8 mouse cellular contexts compared by ENCODE assay signal in the genomic region with DNA sequence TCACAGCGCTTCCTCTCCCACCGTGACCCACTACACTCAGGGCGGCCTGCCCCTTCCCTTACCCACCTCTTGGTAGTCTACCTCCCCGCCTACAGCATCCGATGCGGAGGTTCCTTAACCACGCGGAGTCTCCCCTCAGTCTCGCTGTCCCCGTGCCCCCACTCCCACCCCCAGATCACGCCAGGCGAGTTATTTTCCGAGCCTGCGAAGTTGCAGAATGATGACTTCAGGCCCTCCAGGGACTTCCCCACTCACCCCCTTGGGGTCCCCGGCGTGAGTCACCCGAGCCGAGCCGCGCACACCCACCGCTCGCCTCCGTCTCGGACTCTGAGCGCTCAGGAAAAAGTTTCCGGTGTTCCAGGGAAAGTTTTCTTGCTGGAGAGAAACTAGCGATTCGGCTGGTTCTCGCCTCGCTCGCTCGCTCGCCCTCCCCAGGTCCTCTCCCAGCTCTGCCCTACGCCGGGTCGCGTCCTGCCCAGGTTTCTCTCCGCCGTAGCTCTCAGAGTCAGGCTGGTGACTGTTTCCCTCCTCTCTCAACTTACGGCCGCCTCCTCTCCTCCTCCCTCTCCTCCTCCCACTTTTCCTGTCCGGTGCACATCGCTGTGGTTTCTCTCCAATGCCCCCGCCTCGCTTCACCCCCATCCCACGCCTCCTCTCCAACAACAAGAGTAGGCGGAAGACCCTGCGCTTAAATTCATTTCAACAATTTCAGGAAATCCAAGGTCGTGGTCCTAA.
DNase-seq lines count a peak whose midpoint lies in the region; ATAC-seq and TF ChIP-seq lines count a peak whose summit lies in the region.

No protein-coding gene starts in this region.

- peak; percentile 61 for ATAC-seq in Patski
- peak; percentile 69 for ATAC-seq in embryonic facial prominence, embryonic 14.5 days (ENCODE audit: low read depth)
- ATAC-seq in limb, embryonic 11.5 days (ENCODE audit: insufficient number of reproducible peaks, low FRiP score, low TSS enrichment, low read depth), result peak; percentile 75
- peak; percentile 61 for ATAC-seq in stomach, embryonic 16.5 days (ENCODE audit: insufficient read depth, low FRiP score)

- H3K27ac ChIP-seq in embryonic facial prominence, embryonic 14.5 days (replicated peaks; ENCODE audit: low read depth, low read length), result peak overlapping the region; percentile 91
- peak overlapping the region; percentile 79 for H3K27ac ChIP-seq in limb, embryonic 11.5 days (replicated peaks; ENCODE audit: low read depth, low read length)
- peak overlapping the region; percentile 91 for H3K27ac ChIP-seq in midbrain, embryonic 10.5 days (replicated peaks)
- H3K27ac ChIP-seq in stomach, embryonic 16.5 days (ENCODE audit: low read length), result peak overlapping the region; percentile 65

- peak overlapping the region; percentile 68 for H3K4me3 ChIP-seq in embryonic facial prominence, embryonic 14.5 days (ENCODE audit: low read depth, low read length)
- H3K4me3 ChIP-seq in limb, embryonic 11.5 days (ENCODE audit: low read depth, low read length), result peak overlapping the region; percentile 62
- peak overlapping the region; percentile 76 for H3K4me3 ChIP-seq in midbrain, embryonic 10.5 days
- H3K4me3 ChIP-seq in stomach, embryonic 16.5 days (replicated peaks; ENCODE audit: low read length), result peak overlapping the region; percentile 53

- 1% methylated on average over 49 of the region's 49 CpGs for WGBS in embryonic facial prominence, embryonic 14.5 days
- under 1% methylated on average over 49 of the region's 49 CpGs for WGBS in limb, embryonic 11.5 days
- under 1% methylated on average over 49 of the region's 49 CpGs for WGBS in midbrain, embryonic 10.5 days
- under 1% methylated on average over 49 of the region's 49 CpGs for WGBS in stomach, embryonic 16.5 days

- in situ Hi-C loops in Patski (cut with MboI; ENCODE audit: low pct_unique_long_range_greater_than_20kb), result loop anchor here (5.0 kb wide), 2 partner anchors 60 to 80 kb away; no protein-coding TSS in a partner anchor

- POLR2A ChIA-PET in Patski (lab: Charles Lee), result interaction anchor here (0.7 kb wide), 1 partner anchor 142 kb away, joined by 3 read pairs; no protein-coding TSS in a partner anchor

- H3K9ac ChIP-seq in embryonic facial prominence, embryonic 14.5 days (ENCODE audit: low read depth, low read length), result peak overlapping the region; percentile 78
- H3K9ac ChIP-seq in limb, embryonic 11.5 days (ENCODE audit: low read length), result peak overlapping the region; percentile 73
- H3K9ac ChIP-seq in stomach, embryonic 16.5 days (ENCODE audit: low read length), result peak overlapping the region; percentile 66

- no peaks in the 10 kb centered on the region for H3K27me3 ChIP-seq in Patski
- H3K27me3 ChIP-seq in embryonic facial prominence, embryonic 14.5 days (replicated peaks; ENCODE audit: control insufficient read depth, insufficient read depth, low read length), result no peaks in the 10 kb centered on the region
- no peaks in the 10 kb centered on the region for H3K27me3 ChIP-seq in limb, embryonic 11.5 days (ENCODE audit: control insufficient read depth, insufficient read depth, low read length)
- H3K27me3 ChIP-seq in midbrain, embryonic 10.5 days (ENCODE audit: low read depth, poor library complexity, severe bottlenecking), result peaks cover 9% of the 10 kb centered on the region; the same call in 1 of the 2 replicates
- 0 out of 2 replicates have a peak, but pooled peaks cover 3% of the 10 kb centered on the region for H3K27me3 ChIP-seq in stomach, embryonic 16.5 days (ENCODE audit: control insufficient read depth, insufficient read depth, low read length)

- H3K9me3 ChIP-seq in embryonic facial prominence, embryonic 14.5 days (ENCODE audit: control insufficient read depth, low read length), result no peaks in the 10 kb centered on the region
- H3K9me3 ChIP-seq in limb, embryonic 11.5 days (ENCODE audit: control insufficient read depth, low read length), result no peaks in the 10 kb centered on the region
- no peaks in the 10 kb centered on the region for H3K9me3 ChIP-seq in midbrain, embryonic 10.5 days (replicated peaks)
- no peaks in the 10 kb centered on the region for H3K9me3 ChIP-seq in stomach, embryonic 16.5 days (replicated peaks; ENCODE audit: control insufficient read depth, low read length)

- TF ChIP-seq CTCF in Patski (IDR thresholded peaks at IDR 0.05), result no peak

- H3K4me1 ChIP-seq in embryonic facial prominence, embryonic 14.5 days (ENCODE audit: control insufficient read depth, insufficient read depth, low read length), result peaks cover 13% of the 10 kb centered on the region; the same call in 1 of the 2 replicates
- peaks cover 4% of the 10 kb centered on the region; the same call in 1 of the 2 replicates for H3K4me1 ChIP-seq in limb, embryonic 11.5 days (ENCODE audit: control insufficient read depth, insufficient read depth, low read length)
- H3K4me1 ChIP-seq in midbrain, embryonic 10.5 days, result peaks cover 40% of the 10 kb centered on the region
- H3K4me1 ChIP-seq in stomach, embryonic 16.5 days (ENCODE audit: control insufficient read depth, insufficient read depth, low read length), result peaks cover 4% of the 10 kb centered on the region; the same call in 1 of the 2 replicates

- DNase-seq in 3T3-L1 (ENCODE audit: low read depth, low spot score) (peak; percentile 71), Patski (ENCODE audit: low read depth, low spot score) (peak; percentile 46)
- peak; percentile 86 for DNase-seq in embryonic facial prominence, embryonic 14.5 days (ENCODE audit: low spot score)
- DNase-seq in heart, postnatal 4 days, result peak; percentile 50
- DNase-seq in limb, embryonic 11.5 days (ENCODE audit: low spot score), result peak; percentile 77
- peak; percentile 80 for DNase-seq in midbrain, embryonic 10.5 days (ENCODE audit: low spot score)
- DNase-seq in layer of hippocampus, adult 18-20 months (ENCODE audit: low spot score in 2 of 2), result no peak

- CTCF ChIA-PET in Patski (lab: Charles Lee), result interaction anchor here (0.7 to 1.8 kb wide), 3 partner anchors 25 to 70 kb away, joined by 3 to 5 read pairs (median 3); no protein-coding TSS in a partner anchor

- H3K36me3 ChIP-seq in embryonic facial prominence, embryonic 14.5 days (ENCODE audit: control insufficient read depth, insufficient read depth, low read length), result no peaks in the 10 kb centered on the region
- no peaks in the 10 kb centered on the region for H3K36me3 ChIP-seq in limb, embryonic 11.5 days (ENCODE audit: control insufficient read depth, insufficient read depth, low read length)
- peaks cover 20% of the 10 kb centered on the region for H3K36me3 ChIP-seq in midbrain, embryonic 10.5 days
- H3K36me3 ChIP-seq in stomach, embryonic 16.5 days (ENCODE audit: control insufficient read depth, insufficient read depth, low read length), result no peaks in the 10 kb centered on the region

- peak overlapping the region; percentile 89 for H3K4me2 ChIP-seq in embryonic facial prominence, embryonic 14.5 days (ENCODE audit: low read depth, low read length)
- H3K4me2 ChIP-seq in limb, embryonic 11.5 days (ENCODE audit: low read depth, severe bottlenecking), result peak overlapping the region; percentile 76
- peak overlapping the region; percentile 85 for H3K4me2 ChIP-seq in stomach, embryonic 16.5 days (ENCODE audit: low read depth, low read length)

Comparison
In these comparisons a context has a peak if more than half of its experiments do, and no peak if none do; other contexts are left out.
1. DNase-seq: peak in 3T3-L1 (single experiment), Patski (single experiment), embryonic facial prominence, embryonic 14.5 days (single experiment), heart, postnatal 4 days (single experiment), limb, embryonic 11.5 days (single experiment) and midbrain, embryonic 10.5 days (single experiment); none in layer of hippocampus, adult 18-20 months (0 of 2).
2. Peak in every context shown above with its lines, with median percentiles within 50 percentile points of each other: ATAC-seq, H3K27ac ChIP-seq, H3K4me2 ChIP-seq, H3K4me3 ChIP-seq and H3K9ac ChIP-seq.